Mouse (Mus musculus): ENCODE measurements around the gene Pcgf3.

Gene Pcgf3

GRCm38 (mm10) chr5:108543516-108544291 lies 82.7 kb downstream of the Pcgf3 start:
- in situ Hi-C loops (cut with MboI; ENCODE audit: low pct_unique_long_range_greater_than_20kb in 1 of 2, low sequenced_read_pairs in 2 of 2, unreplicated experiment in 1 of 2) = no loop called here

GRCm38 (mm10) chr5:108547636-108548035 lies 86.6 kb downstream of the Pcgf3 start:
- in situ Hi-C loops (cut with MboI; ENCODE audit: low pct_unique_long_range_greater_than_20kb in 1 of 2, low sequenced_read_pairs in 2 of 2, unreplicated experiment in 1 of 2) = no loop called here

- in situ Hi-C loops (cut with MboI; ENCODE audit: low pct_unique_long_range_greater_than_20kb in 1 of 2, low sequenced_read_pairs in 2 of 2, unreplicated experiment in 1 of 2) = no loop called here
Observed at GRCm38 (mm10) chr5:108549137-108549488, 88.1 kb downstream of the Pcgf3 start.

- in situ Hi-C loops (cut with MboI; ENCODE audit: low pct_unique_long_range_greater_than_20kb in 1 of 2, low sequenced_read_pairs in 2 of 2, unreplicated experiment in 1 of 2) = no loop called here
Observed at GRCm38 (mm10) chr5:108549489-108550206, 88.6 kb downstream of the Pcgf3 start, which contains the start of gene Cplx1. TSS of gene Cplx1 (minus strand) at chr5:108550024.

- in situ Hi-C loops (cut with MboI; ENCODE audit: low pct_unique_long_range_greater_than_20kb in 1 of 2, low sequenced_read_pairs in 2 of 2, unreplicated experiment in 1 of 2) = no loop called here
Observed at GRCm38 (mm10) chr5:108550207-108550594, 89.2 kb downstream of the Pcgf3 start.

- in situ Hi-C loops (cut with MboI; ENCODE audit: low pct_unique_long_range_greater_than_20kb in 1 of 2, low sequenced_read_pairs in 2 of 2, unreplicated experiment in 1 of 2) = no loop called here
Observed at GRCm38 (mm10) chr5:108554041-108554440, 93.0 kb downstream of the Pcgf3 start.

All from mouse embryonic stem cell (cell line).